Mouse (Mus musculus) spleen, postnatal 4 days (tissue): ENCODE results near the gene Gm14434.
"Not testable (repeated sequence)": the region's sequence is repeated elsewhere in the genome, so short reads cannot be mapped to it uniquely, and the experiment has no call there.

Experiments used
- DNase-seq, 2 experiments: peaks; one replicate each; pipeline ENCODE4 v3.0.0; 2022; ENCODE audit warnings: low spot score in 2 of 2

Gm14434 gene

DNA sequence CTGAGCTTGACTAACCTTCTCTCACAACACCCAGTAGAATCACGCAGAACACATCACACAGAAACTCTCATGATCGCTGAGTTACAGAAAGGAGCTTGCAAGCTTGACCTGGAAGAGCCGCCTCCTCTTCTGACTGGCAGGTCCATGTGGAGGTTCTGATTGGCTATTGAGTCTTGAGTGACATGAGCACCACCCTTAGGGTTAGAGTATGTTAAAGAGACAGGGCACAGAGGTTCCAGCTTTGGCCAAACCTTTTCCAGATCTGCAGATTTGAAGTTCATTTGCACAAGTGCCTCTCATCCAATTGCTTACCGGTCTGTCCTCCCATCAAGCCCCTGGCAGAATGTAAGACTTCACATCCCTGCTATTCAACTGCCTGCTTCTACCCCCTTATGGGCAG, at the start of gene Gm14434:
TSS of gene Gm14434 (minus strand) at position 101 of the 400 bp plus-strand sequence.
- DNase-seq, result not testable (repeated sequence)

DNA sequence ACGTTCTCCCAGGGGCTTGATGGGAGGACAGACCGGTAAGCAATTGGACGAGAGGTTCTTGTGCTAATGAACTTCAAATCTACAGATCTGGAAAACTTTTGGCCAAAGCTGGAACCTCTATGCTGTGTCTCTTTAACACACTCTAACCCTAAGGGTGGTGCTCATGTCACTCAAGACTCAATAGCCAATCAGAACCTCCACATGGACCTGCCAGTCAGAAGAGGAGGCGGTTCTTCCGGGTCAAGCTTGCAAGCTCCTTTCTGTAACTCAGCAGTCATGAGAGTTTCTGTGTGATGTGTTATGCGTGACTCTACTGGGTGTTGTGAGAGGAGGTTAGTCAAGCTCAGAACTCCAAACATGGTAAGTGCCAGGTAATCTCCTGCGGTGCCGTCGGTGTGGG, 34.2 kb upstream of the Gm14434 start, which contains the start of gene Zfp967:
TSS of gene Zfp967 (plus strand) at position 301 of the 400 bp plus-strand sequence.
- not testable (repeated sequence) for DNase-seq

DNA sequence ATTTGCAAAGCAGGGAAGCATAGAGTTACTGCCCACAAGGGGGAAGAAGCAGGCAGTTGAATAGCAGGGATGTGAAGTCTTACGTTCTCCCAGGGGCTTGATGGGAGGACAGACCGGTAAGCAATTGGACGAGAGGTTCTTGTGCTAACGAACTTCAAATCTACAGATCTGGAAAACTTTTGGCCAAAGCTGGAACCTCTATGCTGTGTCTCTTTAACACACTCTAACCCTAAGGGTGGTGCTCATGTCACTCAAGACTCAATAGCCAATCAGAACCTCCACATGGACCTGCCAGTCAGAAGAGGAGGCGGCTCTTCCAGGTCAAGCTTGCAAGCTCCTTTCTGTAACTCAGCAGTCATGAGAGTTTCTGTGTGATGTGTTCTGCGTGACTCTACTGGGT, 63.3 kb downstream of the Gm14434 start, which contains the start of gene Gm14435:
TSS of gene Gm14435 (plus strand) at position 301 of the 400 bp plus-strand sequence.
- not testable (repeated sequence) for DNase-seq
